Mouse (Mus musculus) frontal cortex, postnatal 36 days (tissue): ENCODE measurements around the gene Zfp94.
"Not testable (repeated sequence)": the region's sequence is repeated elsewhere in the genome, so short reads cannot be mapped to it uniquely, and the experiment has no call there.

Experiments
- DNase-seq, 2 experiments: peaks; one replicate each; pipeline ENCODE4 v3.0.0; 2022; ENCODE audit warnings: low spot score in 2 of 2

Gene Zfp94

GRCm38 (mm10) chr7:24315726-24316566 lies 520 bp downstream of the Zfp94 start:
- no peak for DNase-seq

DNA sequence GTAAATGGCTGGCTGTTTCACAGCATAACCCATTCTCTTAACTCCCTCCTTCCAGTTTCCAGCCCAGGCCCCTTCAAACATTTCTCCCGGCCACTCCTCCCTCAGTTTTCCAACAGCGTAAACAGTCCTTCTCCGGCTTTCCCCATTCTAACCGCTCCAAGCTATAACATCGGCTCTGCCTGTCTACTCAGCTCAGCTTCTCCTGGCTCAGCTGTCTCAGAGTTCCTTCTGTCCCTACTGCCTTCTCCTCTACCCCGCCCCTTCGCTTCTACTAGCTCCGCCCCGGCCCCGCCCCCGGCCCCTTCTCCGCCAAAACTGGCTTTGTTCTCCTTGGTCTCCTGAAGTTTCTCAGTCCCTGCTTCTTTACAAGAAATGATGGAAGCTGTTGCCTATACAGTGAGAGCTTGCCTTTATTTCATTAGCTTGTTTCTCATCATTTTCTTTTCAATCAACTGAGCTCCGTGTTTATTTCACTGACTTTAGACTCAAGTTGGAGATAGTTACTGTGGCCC lies 15.6 kb downstream of the Zfp94 start, which contains the start of gene Zfp61:
Zfp61 (minus strand) TSS at position 462 of the 512 bp plus-strand sequence.
- DNase-seq, result no peak

DNA sequence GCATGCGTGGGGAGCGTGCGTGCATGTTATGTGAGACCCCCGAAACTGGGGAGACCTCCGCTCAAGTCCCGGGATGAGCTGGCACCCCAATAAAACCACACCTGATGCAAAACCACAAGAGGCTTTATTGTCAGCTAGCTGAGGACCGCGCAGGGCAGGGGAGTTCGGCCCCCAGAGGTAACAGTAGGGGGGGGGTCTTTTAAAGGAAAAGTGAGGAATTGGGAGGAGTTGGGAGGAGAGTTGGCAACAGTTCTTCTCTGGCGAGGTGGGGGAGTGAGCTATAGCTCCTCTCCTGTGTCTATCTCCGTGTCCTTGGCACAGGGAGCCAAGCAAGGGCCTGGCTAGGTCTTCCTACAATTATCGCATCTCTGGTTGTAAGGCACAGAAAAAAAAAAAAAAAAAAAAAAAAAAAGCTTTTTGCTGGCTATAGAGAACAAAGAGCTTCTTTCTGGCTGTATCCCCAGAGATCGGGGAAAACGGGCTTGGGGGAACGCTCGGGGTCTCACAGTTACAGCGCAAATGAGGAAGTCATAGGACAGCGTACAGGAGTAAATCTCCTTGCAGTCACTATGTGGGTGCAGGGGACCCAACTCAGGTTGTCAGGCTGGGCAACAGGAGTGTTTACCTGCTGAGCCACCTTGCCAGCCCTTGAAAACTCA lies 16.5 kb downstream of the Zfp94 start:
- peak in 1 of 2 experiments; percentile 19 for DNase-seq

DNA sequence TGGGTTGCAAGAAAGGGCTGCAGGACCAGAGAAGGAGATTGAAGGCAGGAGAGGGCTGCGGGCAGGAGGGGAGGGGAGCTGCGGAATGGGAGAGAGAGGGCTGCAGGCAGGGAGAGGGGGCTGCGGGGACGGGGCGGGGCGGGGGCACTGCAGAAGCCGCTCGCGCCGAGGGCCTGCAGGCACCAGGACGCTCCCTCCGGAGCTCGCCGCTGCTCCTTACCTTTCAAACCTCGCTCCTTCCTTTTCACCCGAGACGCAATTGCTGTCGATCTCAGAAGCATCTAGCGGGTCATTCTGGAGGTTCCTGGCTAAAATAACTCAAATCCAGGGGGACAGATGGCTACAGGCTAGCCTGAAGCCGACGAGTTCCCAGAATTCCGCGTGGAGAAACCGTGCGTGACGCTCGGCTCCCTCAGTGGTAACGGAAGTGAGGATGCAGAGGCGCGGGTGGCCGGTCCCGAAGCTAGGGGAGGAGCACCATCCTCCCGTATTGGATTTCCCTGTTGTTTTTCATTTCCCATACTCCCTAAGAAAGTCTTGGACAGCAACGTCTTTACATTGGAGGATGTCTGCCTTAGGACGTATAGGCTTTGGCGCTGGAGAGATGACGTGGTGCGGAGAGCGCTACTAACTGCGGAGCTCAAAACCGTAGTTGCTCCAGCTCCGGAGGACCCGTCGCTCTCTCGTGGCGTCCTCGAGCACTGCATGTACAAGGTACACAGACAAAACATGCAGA lies 17.3 kb downstream of the Zfp94 start:
- DNase-seq, result peak; percentile 88 to 92

GRCm38 (mm10) chr7:24298635-24298972 lies 17.9 kb downstream of the Zfp94 start:
- DNase-seq, result no peak

GRCm38 (mm10) chr7:24297361-24298095 lies 18.9 kb downstream of the Zfp94 start:
- DNase-seq, result no peak

GRCm38 (mm10) chr7:24296386-24296785 lies 20.1 kb downstream of the Zfp94 start:
- no peak for DNase-seq

GRCm38 (mm10) chr7:24295376-24295775 lies 21.1 kb downstream of the Zfp94 start:
- DNase-seq, result no peak

DNA sequence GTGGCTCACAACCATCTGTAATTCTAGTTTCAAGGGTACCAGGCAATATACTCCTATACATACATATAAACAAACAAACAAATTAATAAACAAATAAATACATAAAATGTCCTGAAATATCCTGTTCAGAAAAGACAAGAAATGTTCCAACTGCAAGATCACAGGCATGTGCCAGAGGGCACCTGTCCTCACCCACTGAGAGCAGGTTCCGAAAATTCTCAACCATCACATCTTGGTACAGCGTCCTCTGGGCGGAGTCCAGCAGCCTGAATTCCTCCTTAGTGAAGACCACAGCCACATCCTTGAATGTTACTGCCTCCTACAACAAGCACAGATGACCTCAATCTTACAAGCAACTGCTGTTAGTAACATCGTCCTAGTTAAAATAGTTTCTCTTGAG lies 21.7 kb downstream of the Zfp94 start:
- DNase-seq, result no peak

GRCm38 (mm10) chr7:24293061-24293851 lies 23.2 kb downstream of the Zfp94 start:
- DNase-seq, result no peak

- DNase-seq, result no peak
These were observed 24.9 kb downstream of the Zfp94 start for GRCm38 (mm10) chr7:24291387-24292090.

GRCm38 (mm10) chr7:24290106-24290693 lies 26.3 kb downstream of the Zfp94 start:
- DNase-seq, result no peak

- no peak for DNase-seq
These were observed 28.0 kb downstream of the Zfp94 start for GRCm38 (mm10) chr7:24288512-24288911.

DNA sequence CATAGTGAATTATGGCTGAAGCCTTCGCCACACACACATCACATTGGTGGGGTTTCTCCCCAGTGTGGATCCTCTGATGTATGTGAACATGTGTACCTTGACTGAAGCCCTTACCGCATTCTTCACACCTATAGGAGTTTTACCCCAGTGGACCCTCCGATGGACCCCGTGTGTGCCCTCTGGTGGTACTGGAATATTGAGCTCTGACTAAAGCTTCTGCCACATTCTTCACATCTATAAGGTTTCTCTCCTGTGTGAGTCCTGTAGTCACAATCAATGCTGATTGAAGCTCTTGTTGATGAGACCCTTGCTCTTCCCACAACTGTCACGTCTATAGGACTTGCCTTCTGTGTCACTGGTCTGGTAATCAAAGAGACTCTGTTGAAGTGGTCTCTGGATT lies 28.8 kb downstream of the Zfp94 start:
- DNase-seq, result no peak

DNA sequence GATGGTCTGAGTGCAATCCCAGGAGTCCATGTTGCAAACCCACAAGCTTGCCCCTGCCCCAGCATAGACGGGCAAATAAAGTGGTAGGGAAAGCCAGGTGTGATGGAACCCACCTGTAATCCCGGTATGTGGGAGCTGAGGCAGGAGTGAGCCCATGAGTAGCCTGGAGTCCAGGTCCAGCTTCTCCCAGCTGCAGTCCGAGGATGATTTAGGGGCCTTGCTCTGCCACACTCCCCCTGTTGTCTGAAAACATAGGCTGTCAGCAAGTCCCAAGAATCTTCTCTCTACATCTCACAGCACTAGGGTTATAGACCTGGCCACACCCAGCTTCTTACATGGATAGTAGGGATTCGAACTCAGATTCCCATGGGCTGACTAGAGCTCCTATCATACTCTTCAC lies 29.6 kb downstream of the Zfp94 start:
- no peak for DNase-seq

DNA sequence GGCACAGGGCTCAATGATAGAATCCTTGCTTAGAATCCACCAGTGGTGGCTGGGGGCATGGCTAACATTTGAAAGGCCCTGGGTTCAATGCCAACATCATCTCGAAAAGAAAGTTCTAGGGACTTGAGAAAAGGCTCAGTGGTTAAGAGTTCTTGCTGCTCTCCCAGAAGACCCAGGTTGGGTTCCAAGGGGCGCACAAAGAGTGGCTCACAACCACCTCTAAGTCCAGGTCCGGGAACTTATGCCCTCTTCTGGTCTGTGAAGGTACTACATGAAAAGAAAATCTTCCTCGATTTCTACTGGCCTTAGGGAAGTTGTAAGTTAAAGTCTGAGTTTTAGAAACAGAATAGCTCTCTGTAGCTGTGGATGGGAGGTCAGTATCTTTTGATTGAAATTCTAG lies 30.4 kb downstream of the Zfp94 start:
- no peak for DNase-seq

- DNase-seq, result no peak
These were observed 35.7 kb downstream of the Zfp94 start for GRCm38 (mm10) chr7:24280858-24281145.

GRCm38 (mm10) chr7:24280031-24280857 lies 36.2 kb downstream of the Zfp94 start:
- no peak for DNase-seq

DNA sequence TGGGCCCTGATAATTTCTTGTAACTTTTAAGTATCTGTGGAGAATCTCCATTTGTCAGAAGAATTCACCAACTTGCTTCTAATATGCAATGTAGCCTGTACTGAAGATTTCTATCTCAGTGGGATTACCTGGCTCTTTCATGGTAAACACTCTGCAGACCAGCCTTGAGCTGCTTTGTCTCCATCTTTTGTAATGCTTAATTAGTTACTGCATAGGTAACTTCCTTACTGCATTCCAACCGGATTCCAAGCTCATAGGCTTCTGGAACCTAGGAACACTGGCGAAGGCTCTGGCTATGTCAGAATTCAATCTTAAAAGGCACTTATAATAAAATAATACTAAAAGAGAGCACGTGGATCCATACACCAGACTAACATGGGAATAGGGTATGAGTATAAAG lies 37.7 kb downstream of the Zfp94 start:
- DNase-seq, result not testable (repeated sequence)
